Mouse (Mus musculus) lung, adult 2 months (tissue): ENCODE data around the gene Ccdc90b.

Experiments
- CTCF ChIP-seq: fragments of 200-500 bp; IDR thresholded peaks from 2 replicates; pipeline ENCODE4 v1.5.1; 2011; ENCODE audit warnings: mild to moderate bottlenecking, low read length, control low read depth; ENCODE audit not compliant: insufficient read depth
- POLR2A ChIP-seq: fragments of 200-500 bp; IDR thresholded peaks from 2 replicates; pipeline ENCODE4 v1.6.1; 2011; ENCODE audit warnings: low read depth, mild to moderate bottlenecking, control low read depth, low read length, borderline replicate concordance; ENCODE audit errors: extremely low read depth

DNA sequence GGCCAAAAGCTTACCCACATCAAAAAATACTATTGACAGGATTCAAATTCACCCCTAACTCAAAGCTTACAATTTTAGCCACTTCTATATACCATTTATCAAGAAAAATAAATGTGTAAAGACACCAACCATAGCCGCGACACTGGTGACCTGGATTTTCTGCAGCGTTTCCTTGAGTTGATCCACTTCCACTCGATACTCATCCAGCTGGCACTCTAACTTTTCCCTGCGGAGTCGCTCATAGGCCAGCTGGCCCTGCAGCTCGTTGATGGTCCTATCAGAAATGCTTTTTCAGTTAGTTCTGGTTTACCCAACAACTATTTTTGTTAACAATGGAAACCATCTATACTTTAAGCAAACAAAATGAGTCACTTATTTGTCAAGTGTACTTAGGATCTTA is 29.0 kb downstream of the Ccdc90b start:
- TF ChIP-seq CTCF: no peak
- no peak for TF ChIP-seq POLR2A
